Mouse (Mus musculus): ENCODE data around the gene Mdga1.

DNA sequence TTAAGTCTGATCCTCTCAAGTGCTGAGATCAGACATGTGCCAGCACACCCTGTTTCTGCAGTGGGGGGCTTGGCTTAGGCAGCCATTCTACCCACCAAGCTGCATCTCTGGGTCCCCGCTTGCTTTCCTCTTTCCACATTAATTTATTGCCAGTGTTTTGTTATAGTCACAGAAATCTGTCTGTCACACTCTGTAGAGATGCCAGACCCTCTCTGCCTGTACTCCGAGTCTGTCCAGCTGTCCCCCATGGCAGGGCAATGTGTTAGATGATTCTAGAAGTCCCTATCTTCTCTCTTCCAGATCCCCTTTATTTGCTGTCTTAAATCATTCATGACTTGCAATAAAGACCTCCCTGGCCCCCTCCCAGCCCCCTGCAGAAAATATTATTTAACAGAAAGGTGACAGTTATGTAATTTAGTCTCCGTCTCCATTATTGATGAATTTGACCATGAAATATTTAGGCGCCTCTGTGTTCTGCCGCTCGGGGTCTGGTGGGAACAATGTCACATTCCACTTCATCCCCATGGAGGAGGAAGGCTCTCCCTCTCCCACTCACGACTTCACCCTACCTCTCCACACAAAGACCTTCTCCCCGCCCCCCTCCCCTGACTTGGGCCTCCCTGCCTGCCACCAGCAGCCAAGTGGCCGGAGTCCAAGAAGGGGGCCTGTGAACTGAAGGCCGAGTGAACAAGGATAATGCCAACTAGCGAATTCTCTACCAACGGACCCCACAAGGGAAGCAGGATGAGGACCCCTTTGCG lies 50.9 kb downstream of the Mdga1 start:
- TF ChIP-seq GATA1 (IDR thresholded peaks at IDR 0.05; ENCODE audit: low read length) (no peak), TAL1 (IDR thresholded peaks at IDR 0.05; ENCODE audit: low read length) (no peak)

All from erythroblast, embryonic 14.5 days (primary cell).